Mouse (Mus musculus): ENCODE measurements at regions not wholly inside any gene's neighbourhood (a gene's known extent, or its start where the extent isn't known, plus 50 kb on each side); places are given as distances from the start of the nearest gene placed in this dataset.

DNA sequence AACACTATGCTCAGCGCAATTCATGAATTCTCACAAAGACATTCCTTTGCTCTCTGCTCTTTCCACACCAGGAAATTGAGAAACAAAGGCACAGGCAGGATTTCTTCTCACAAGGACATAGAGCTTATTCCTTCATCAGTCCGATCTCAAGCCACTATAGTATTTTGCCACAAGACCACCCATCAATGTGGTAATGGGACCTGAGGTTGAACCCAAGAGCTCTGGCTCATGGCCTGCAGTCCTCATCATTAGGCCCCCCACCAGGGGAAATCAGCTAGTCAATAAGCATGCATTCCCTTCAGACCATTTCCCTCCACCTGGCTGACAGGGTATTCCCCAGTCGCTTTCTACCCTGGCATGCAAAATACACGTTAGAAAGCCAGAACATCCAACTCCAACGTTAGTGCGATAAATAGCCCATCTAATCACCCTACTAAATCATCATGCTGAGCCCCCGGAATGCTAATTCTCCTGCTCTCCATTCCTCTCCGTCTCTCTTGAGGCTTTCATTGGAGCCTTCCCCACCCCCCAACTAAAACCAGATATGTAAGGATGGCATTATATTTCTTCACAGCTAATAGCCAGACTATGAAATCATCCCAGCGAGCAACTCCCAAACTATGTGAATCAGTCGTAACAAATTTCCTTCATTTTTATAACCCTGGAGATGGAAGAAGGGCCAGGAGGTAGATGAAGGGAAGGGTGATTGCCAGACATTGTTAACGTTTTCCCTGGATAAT lies 586.2 kb downstream of the Ets1 start:
- no peak for DNase-seq

DNA sequence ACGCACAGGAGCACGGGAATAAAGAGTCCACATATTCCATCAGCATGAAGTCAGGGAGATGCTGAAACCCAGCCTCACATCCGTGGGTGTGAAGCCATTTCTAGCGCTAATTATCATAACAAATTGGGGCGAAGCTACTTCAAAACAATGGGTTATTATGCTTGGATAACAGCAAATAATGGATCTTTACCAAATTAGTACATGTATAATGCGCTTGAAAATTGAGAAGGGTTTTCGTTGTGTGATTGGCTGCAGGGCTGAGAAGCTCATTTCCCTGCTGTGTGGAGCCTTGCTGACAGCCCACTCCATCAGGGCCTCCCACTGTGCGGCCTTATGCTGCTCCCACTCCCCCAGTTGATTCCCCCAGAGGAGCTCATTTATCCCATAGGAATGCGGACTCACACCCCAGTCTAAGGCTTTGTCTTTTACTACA lies 597.7 kb downstream of the Ets1 start:
- no peak for DNase-seq

DNA sequence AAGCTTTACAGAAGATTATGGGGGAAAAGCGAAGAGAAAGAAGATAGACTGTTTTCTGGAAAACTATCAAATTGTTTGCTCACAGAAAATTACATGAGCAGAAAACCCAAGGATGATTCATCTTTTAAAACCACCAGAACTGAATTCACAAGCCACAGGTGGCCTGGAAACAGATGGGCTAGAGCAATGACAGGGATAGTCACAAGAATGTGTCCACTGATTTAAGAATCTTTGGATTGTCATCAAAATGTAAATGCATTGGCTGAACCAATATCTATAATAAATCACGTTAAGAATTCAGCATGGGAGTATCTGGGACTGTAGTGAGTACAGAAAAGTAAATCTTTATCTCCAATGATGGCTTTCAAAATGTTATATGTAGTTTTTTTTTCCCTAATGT lies 602.2 kb downstream of the Ets1 start:
- DNase-seq, result no peak

DNA sequence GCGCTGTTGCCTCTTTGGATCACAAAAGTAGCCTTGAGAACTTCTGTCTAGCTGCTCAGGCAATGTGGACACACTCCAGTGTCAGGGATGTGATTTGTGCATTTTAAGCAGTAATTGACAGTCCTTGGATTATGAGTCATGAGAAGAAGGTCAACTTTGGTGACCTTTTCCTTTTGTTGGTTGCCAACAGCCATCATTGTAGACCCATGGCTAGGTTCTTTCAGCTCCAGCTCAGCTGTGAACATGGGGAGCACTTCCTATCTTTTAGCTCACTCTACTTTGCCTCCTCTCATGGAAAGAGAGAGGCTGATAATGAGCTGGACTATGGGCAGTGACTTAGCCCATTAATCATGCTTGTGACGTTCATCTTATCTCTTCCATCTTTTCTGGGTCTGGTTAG lies 602.8 kb downstream of the Ets1 start:
- DNase-seq, result no peak

DNA sequence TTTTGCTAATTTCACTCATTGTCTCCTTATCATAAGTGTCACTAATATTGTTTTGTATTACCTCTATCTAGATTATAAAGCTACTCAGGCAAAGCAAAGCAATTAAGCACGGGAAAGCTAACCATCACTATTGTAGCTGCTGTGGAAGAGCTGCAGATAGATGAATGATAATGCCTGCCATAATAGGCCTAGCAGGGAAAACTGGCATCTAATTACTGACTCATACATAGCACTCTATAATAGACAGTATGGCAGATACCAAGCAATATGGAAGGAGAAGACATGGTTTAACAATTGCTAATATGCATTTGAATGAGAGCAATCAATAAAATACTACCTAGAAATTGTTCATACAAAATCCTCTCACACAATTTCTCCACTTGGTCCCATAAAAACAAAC lies 604.5 kb downstream of the Ets1 start:
- DNase-seq, result no peak

DNA sequence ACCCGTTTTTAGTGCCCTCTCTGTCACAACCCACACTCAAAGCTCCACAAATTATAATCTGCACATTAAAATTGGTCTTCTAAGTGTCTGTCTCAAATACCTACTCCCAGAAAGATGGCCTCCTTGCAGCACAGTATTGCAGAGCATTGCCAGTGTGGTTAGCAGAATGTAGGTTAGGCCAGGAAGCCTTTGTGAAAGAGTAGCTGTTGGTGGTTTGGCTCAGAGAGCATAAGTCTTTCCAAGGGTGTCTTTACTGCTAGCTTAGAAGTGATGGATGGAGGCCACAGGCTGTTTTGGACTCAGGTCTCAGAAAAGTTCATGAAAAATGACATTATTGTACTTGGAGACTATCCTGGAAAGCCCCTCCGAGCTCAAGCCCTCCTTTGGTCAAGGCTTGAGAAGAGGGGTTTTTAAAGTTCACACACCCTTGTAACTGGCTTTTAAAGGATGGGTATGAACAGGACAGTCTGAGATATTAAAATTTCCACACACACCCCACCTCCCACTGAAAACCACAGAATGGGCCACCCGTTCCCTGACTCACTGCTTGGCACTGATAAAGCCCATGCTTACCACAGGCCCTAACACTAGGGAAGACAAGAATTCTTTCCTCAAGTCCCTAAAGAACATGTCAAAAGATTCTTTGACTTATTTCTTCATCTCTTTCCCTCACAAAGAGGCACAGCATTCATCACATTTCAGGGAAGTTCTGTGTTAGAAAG lies 605.1 kb downstream of the Ets1 start:
- DNase-seq, result no peak

DNA sequence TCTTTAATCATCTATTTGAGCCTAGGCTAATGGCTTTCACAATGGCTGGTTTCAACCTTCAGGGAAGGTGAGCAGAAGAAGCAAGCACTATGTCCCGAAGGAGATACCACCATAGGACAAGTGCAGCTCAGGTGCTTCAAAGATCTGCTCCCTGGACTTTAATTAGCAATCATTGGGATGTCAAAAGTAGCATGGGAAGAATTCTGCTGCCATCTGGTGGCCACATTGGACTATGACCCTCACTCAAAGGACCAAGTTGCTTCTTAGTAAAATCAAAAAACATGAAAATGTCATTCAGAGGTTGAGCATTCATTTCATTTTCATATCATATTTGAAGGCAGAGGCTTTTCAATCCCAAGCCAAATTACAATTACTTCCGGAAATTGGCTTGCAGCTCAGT lies 610.9 kb downstream of the Ets1 start:
- DNase-seq, result peak; percentile 13 to 56

DNA sequence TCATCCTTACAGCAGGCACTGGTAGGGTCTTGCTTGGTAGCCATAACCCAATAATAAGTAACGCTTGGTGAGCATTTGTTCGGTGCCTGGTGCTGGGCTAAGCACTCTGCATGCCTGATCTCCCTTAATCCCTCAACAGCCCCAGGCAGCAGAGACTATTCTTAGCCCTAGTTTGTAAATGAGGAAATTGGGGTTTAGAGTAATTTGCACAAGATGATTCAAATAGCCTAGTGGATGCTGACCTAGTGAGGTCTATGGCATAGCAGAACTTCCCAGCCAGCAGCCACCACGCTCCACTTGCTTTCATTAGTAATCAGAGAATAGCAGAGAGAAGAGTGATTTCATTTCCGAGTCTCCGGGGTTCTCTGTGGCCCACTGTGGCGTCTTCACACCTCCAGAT lies 622.2 kb downstream of the Ets1 start:
- DNase-seq, result no peak

DNA sequence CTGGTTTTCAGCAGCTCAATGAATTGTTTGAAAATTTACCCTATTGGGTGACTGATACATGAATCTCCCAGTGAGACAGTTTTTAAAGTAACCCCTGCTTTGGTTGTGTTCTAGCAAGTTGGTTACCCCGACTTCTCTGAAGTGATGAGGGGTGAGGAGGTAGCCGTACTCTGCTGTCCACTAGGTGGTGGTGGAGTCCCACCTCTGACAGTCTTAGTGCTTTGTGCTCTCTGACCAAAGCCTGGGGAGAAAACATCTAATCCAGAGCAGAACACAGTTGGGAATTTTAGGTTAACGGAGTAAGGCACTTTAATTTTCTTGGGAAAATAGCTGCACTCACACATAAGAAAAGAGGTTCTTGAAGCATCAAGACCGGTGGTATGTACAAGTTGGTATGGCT lies 624.1 kb downstream of the Ets1 start:
- DNase-seq, result peak; percentile 27 to 52

DNA sequence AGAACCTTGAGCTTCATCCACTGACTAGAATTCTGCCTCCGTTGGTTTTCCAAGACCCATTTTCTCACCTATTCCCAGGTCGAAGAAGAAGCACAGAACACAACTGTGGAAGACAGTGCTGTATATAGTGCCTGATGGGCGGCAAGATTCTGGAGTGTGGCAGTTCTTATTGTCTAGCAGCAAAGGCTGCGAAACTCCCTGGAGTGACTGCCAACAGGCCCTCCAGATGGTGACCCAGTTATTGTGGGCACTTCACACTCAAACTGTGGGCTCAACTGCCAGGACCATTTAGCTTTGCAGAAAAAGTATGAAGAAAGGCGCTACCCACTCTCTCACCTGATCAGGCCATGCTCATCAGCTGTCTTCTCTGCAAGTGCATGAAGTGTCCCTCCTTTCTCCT lies 653.4 kb downstream of the Ets1 start:
- no peak for DNase-seq

DNA sequence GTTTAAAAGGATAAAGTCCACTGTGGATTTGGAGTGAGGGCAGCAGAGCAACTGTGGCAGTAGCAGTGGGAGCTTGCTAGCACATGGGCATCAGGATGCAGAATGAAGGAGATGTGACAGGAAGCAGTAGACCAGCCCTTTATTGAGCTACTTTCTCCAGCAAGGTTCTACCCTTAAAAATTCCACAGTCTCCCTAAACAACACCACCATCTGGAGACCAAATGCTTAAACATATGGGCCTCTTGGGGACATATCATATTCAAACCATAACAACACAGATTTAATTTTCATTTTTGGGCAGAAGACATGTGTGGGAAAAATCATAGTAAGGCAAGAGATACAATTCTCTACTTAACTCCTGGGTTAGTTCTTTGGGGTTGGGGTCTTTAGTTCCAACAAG lies 656.1 kb downstream of the Ets1 start:
- no peak for DNase-seq

DNA sequence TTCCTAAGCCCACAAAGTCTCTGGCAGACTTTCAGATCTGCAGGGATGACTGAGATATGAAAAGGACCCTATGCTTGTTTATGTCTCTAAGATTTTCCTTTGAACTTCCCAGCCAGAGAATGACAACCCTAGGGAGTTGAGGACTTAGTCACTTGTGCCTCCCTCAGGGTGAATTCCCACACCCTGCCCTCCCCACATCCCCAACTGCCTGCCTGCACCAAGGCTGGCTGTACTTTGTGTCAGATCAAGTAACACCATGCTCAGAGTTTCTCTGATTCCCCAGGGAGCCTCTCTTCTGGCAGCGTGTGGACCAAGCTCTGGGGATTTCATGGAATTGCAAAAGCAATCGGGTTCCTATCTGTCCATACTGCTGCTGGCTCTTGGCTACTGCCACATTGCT lies 659.9 kb downstream of the Ets1 start:
- DNase-seq, result no peak

DNA sequence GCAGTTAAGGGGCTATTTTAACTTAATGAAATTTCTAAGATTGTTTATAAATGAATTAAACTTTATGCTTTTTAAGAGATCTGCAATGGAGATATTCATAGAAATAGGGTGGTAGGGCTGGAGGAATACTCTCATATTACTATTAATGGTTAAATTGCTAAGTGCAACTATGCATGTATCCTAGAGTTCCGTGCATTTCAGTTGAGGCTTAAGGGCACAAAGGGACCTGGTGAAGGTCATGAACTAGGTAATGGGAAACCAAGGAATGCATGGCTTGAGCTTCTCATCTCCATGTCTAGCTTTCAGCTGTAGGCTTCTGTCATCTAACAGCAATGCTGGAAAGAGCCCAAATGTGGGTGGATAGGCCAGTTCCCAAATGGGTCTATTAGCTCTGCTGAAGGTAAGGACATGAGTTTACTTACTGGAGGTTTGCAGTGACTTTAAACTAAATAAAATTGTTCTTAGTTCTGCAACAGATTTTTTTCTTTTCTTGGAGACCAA lies 683.6 kb downstream of the Ets1 start:
- DNase-seq, result peak; percentile 14 to 66

DNA sequence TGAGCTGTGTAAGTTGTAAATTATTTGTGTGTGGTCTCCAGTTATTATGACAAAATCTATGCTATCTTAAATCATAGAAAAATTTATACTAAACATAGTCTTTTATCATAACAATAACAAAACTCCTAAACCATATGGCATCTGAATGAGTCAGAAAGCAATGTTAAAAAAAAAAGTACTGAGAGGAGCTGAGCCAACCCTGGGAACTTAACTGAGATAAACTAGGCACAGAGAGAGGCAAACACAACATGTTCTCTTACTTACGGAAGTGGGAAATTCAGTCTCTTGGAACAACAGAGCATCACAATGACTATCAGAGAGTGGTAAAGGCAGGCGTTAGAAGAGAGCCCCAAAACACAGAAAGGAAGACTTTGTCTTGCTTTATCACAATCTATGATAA lies 691.7 kb downstream of the Ets1 start:
- no peak for DNase-seq

DNA sequence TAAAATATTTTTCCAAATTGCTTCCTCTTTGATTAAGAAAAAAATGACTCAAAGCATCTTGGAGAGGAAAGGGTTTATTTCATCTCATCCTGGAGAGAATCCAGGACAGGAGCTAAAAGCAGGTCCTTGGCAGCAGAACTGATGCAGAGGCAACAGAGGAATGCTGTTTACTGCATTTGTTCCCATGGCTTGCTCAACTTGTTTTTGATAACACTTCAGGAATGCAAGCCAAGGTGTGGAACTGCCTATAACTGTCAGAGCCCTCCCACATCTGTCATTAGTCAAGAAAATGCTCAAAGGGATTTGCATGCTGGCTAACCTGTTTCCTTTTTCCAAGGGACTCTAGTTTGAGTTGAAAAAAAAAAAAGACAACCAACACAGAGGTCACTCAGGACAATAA lies 714.2 kb downstream of the Ets1 start:
- no peak for DNase-seq

DNA sequence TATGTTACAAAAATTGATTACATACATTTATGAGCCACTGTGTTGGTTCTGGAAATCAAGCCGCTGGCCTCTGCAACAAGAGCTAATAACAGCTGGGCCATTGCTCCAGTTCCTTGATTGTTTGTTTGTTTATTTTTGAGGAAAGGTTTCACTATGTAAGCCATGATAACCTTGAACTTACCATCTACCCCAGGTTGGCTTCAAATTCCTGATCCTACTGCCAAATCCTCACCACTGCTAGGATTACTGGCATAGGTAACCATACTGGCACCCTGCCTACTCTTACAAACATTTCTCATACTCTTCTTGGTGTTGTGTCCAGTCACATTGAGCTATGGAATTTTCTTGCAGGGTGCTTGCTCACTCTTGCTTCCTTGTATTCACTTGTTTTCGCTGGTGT lies 720.6 kb downstream of the Ets1 start:
- no peak for DNase-seq

DNA sequence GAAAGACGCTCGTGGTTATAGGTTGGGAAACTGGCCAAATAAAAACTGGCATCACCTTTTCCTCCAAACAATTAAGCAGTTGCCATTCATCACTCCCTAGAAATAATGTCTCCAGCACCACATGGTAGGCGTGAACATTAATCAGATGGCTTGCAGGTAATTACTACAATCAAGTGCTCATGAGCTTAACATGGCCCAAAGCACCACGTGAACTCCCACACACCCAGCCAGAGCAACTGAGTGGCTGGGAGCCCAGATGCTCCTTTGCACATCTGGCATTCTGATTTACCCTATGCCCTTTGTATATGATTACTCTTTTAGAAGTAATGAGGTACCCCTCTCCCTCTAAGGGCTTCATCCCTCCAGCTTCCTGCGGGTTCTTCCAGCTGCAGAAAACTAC lies 724.9 kb downstream of the Ets1 start:
- DNase-seq, result no peak

DNA sequence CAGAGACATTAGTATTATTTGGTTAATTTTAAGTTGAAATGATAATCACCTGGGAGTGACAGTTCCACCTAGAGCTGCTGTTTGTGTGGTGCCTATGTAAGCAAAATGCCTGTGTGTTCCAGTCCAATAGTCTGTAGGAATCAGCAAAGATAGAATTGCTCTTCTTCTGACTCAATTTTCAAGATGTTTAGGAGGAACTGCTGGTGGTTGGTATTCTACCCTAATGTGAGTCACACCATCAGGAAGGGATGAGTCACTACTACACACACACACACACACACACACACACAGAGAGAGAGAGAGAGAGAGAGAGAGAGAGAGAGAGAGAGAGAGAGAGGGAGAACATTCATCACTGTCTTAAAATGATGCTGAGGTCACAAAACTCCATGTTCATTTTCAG lies 753.1 kb downstream of the Ets1 start:
- no peak for DNase-seq

DNA sequence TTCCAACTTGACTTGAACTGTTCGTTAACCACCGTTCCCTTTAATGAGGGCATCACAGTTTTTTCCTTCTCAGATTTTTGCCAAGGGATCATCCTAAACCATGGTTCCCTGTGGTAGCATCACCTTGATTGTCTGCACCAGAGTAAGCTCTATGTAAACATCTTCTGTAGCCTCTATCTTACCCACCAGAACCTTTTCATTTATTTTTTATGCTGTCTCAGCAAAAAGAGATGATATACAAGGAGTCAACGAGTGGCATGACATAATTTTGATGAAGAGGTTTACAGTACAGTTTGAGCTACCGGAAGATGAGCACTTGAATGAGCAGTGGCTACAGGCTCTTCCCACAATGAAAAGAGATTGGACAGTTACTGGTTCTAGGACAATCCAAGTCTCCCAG lies 768.7 kb downstream of the Ets1 start:
- DNase-seq, result no peak

DNA sequence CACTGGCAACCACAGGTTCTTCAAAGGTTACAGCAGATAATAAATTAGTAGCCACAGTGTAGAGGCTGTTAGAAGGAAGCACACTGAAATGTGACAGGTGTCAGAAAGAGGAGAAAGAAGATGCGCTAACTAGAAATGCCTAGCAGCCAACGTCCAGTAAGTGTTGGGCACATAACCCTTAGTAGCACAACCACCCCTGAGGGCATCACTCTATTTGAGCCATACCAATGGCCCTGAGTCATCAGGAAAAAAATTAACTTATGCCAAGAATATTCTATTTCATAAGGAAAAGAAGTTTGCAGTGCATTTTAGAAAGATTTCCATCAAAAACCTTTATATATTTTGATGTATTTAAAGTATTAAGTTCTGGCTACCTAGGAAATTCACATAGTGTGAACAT lies 771.5 kb downstream of the Ets1 start:
- DNase-seq, result no peak

DNA sequence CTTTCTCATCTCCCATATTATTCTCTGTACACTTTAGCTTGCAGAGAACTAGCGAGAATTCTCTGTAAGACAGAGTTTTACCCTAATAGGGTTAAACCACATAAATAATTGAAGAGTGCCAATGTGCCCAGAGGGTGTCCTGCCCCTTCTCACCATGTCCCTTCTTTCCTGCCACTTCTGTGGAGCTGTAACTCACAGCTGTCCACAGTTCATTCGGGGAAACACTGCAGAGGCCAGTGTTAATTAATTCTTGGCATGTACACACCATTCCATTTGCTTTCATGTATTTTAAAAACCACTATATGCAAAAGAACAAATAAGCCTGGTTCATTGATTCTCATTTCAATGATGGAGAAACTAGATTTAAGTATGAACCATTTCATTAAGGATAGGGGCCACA lies 787.8 kb downstream of the Ets1 start:
- peak; percentile 9 to 35 for DNase-seq

DNA sequence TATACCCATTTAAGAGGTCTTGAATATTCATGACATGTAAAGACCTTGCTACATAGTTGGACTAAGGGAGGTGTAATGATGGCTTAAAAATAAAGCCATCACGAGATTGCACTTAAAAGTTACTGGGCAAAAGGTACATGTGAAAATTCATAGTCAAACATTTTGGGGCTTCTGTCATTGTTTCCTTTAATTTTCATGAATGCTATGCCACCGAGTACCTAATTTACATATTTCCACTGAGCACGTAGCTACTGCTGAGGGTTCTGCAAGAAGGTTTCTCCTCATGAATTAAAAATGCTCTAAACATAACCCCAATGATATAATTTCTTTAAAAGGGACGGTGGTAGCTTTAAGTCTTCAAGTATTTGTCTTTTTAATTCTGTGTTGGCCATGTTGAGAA lies 800.4 kb downstream of the Ets1 start:
- no peak for DNase-seq

DNA sequence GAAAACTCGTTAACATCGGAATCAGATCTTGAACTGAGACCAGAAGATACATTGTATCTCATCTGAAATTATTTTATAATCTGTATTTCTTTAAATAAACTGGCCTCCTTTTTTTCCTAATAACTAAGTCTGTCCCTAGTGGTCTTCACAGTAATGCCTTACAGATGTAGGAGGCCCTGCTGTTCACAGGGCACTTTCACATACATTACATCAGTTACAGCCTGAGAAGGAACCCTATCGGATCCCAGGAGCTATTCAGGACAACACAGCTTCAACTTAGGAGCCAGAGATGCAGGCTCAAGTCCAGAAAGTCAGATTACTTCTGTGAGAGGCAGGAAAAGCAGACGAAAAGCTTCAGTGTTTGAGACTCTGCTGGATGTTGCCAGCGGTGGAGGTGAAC lies 806.2 kb downstream of the Ets1 start:
- no peak for DNase-seq

DNA sequence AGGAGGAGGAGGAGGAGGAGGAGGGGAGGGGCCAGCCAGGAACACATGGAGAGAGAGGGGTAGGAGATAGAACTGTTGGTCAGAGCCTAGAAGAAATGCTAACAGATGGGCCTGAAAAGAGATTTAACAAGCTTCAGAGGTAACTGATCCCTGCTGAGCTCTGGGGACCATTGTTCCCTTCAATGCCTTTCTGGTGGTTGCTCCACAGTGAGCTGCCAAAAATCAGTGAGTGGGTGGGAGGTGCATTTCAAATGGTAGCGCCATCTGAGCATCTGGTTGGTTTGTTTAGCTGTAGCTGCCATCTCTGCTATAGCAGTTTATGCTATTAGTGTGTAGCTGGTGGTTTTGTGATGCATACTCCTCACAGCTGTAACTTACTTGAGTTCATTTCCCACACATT lies 809.9 kb downstream of the Ets1 start:
- no peak for DNase-seq

DNA sequence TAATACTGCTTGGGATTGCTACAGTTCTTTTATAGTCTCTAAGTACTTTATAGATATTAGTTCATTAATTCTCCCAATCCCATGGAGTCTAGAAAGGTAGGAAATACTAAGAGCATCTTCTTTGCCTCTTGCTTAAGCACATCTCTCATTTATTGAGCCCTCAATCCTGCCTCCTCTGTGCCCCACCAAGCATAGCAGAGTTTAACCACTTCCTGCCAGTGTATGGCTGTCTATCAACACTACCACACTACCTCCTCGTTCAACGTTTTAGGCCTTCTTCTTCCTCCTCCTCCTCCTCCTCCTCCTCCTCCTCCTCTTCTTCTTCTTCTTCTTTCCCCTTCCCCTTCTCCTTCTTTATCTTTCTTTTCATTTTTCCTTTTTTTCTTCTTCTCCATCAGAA lies 839.1 kb downstream of the Ets1 start:
- DNase-seq, result no peak
